Mouse (Mus musculus) lung, postnatal 0 days (tissue): ENCODE data around the gene Gm20897. TPM values are rescaled to one million over a fixed set of nuclear protein-coding genes. Genes with fewer than 3 reads are reported as not detected.
"Not testable (repeated sequence)": the region's sequence is repeated elsewhere in the genome, so short reads cannot be mapped to it uniquely, and the experiment has no call there.

ENCODE experiments used
- ATAC-seq: fragments of 200-750 bp; cut with Nextera tagmentation; 2 replicates; pipeline ENCODE4 v1.8.0; 2017; ENCODE audit warnings: moderate library complexity
- DNase-seq: peaks from one replicate; pipeline ENCODE4 v3.0.0-alpha.2; 2016; ENCODE audit warnings: low spot score
- H3K27ac ChIP-seq: fragments of 300-500 bp; sonication (generic); 2 replicates; pipeline ENCODE4 v1.5.1; 2014; ENCODE audit warnings: antibody characterized with exemption, mild to moderate bottlenecking, low read length, mixed read lengths
- H3K27me3 ChIP-seq: fragments of 300-500 bp; sonication (generic); replicated peaks from 2 replicates; pipeline ENCODE4 v1.6.1; 2014; ENCODE audit warnings: low read length, mixed read lengths; ENCODE audit not compliant: insufficient read depth
- H3K36me3 ChIP-seq: fragments of 300-500 bp; sonication (generic); 2 replicates; pipeline ENCODE4 v1.6.1; 2014; ENCODE audit warnings: low read length, mixed read lengths; ENCODE audit not compliant: insufficient read depth
- H3K4me1 ChIP-seq: fragments of 300-500 bp; sonication (generic); 2 replicates; pipeline ENCODE4 v1.6.1; 2014; ENCODE audit warnings: antibody characterized with exemption, low read depth, low read length, mixed read lengths; ENCODE audit not compliant: insufficient read depth
- H3K4me2 ChIP-seq: fragments of 300-500 bp; sonication (generic); replicated peaks from 2 replicates; pipeline ENCODE4 v1.6.1; 2014; ENCODE audit warnings: low read depth, mild to moderate bottlenecking, low read length, moderate library complexity, mixed read lengths
- H3K4me3 ChIP-seq: fragments of 300-500 bp; sonication (generic); 2 replicates; pipeline ENCODE4 v1.5.1; 2014; ENCODE audit warnings: low read depth, low read length
- H3K9ac ChIP-seq: fragments of 300-500 bp; sonication (generic); replicated peaks from 2 replicates; pipeline ENCODE4 v1.6.1; 2014; ENCODE audit warnings: low read depth, mild to moderate bottlenecking
- H3K9me3 ChIP-seq: fragments of 300-500 bp; sonication (generic); 2 replicates; pipeline ENCODE4 v1.6.1; 2016; ENCODE audit warnings: low read length, mixed read lengths
- WGBS: fragments of 180-500 bp; shearing (Covaris S2); extraction: QIAGEN DNeasy Blood & Tissue Kit; methylation state at CpG from one replicate; pipeline ENCODE4 v1.1.7; 2014; 5-methylcytosine and 5-hydroxymethylcytosine counted together
- polyA plus RNA-seq: library from polyadenylated mRNA; unstranded; fragments of >200 nt; fragmentation: Nextera tagmentation; extraction: Ambion mirVana; gene quantifications from 2 replicates; pipeline ENCODE4 v1.2.1, GENCODE M21; 2015

The Gm20897 gene
- not detected in 2 replicates for polyA plus RNA-seq

DNA sequence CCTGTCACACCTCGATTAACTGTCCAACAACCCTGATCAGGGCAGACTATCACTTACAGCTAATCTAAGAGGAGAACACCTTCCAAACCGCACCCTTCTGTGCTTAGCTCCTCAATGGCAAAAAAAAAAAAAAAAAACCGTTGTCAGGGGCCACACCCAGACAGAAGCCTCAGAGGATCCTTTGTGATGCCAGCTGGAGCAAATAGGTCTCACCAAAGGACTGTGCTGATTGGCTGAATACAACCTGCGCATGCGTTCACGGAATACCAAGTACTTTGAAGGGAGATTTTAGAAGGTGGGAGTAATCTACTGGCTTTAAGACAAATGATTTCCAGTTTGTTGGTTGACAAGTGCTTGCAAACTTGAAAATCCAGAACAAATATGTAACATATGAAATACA lies at the start of gene Gm20897:
Gene Gm20897, minus strand, starts transcription at position 101 of the 400 bp plus-strand sequence.
- not testable (repeated sequence) for H3K36me3 ChIP-seq, H3K4me3 ChIP-seq, H3K4me2 ChIP-seq, H3K4me1 ChIP-seq, H3K27ac ChIP-seq, DNase-seq, H3K27me3 ChIP-seq, H3K9me3 ChIP-seq, ATAC-seq, H3K9ac ChIP-seq
- WGBS = 68% methylated on average over 4 of the region's 6 CpGs

Other genes with a start within 250 kb of the Gm20897 start
- gene Gm21732, start 73.5 kb upstream of the Gm20897 start, polyA plus RNA-seq = not detected in 2 replicates